8 mouse cellular contexts compared by ENCODE assay signal in genomic region chr10:80741146-80741545, GRCm38 (mm10). TPM values are rescaled to one million over a fixed set of nuclear protein-coding genes. Genes with fewer than 3 reads are reported as not detected.
A peak's percentile ranks its signal among the peaks of the same experiment; 100 is the strongest.
DNase-seq lines count a peak whose midpoint lies in the region; ATAC-seq and TF ChIP-seq lines count a peak whose summit lies in the region.

No protein-coding gene starts in this region.

- no peaks in the 10 kb centered on the region for H3K27me3 ChIP-seq in heart, embryonic 16.5 days (ENCODE audit: control insufficient read depth, insufficient read depth, low read length)
- H3K27me3 ChIP-seq in limb, embryonic 13.5 days = no peaks in the 10 kb centered on the region
- no peaks in the 10 kb centered on the region for H3K27me3 ChIP-seq in midbrain, embryonic 16.5 days (ENCODE audit: control insufficient read depth, insufficient read depth, low read depth, low read length)

- peak overlapping the region; percentile 99 for H3K9ac ChIP-seq in heart, embryonic 16.5 days (ENCODE audit: low read length)
- H3K9ac ChIP-seq in limb, embryonic 13.5 days = peak overlapping the region; percentile 97
- H3K9ac ChIP-seq in midbrain, embryonic 16.5 days (ENCODE audit: low read depth, low read length) = peak overlapping the region; percentile 85

- H3K4me2 ChIP-seq in heart, embryonic 16.5 days (ENCODE audit: low read depth, low read length) = peak overlapping the region; percentile 79
- peak overlapping the region; percentile 99 for H3K4me2 ChIP-seq in limb, embryonic 13.5 days (replicated peaks)
- H3K4me2 ChIP-seq in midbrain, embryonic 16.5 days (ENCODE audit: low read length) = peak overlapping the region; percentile 94

- no peak for DNase-seq in layer of hippocampus, adult 2 months (ENCODE audit: low spot score in 2 of 2)
- DNase-seq in layer of hippocampus, adult 8-10 months (ENCODE audit: low spot score in 2 of 2) = no peak
- DNase-seq in cerebellum, adult 9-11 months = peak; percentile 68
- no peak for DNase-seq in frontal cortex, postnatal 25 days (ENCODE audit: low spot score in 2 of 2)
- no peak for DNase-seq in layer of hippocampus, adult 18-20 months (ENCODE audit: low spot score in 2 of 2)

- no peaks in the 10 kb centered on the region for H3K9me3 ChIP-seq in heart, embryonic 16.5 days (replicated peaks; ENCODE audit: control insufficient read depth, low read length)
- H3K9me3 ChIP-seq in limb, embryonic 13.5 days = no peaks in the 10 kb centered on the region
- H3K9me3 ChIP-seq in midbrain, embryonic 16.5 days (replicated peaks; ENCODE audit: control insufficient read depth, low read length, poor library complexity, severe bottlenecking) = no peaks in the 10 kb centered on the region

- H3K27ac ChIP-seq in layer of hippocampus, adult 2 months = peak overlapping the region; percentile 97
- peak overlapping the region; percentile 88 for H3K27ac ChIP-seq in heart, embryonic 16.5 days (ENCODE audit: low read length)
- H3K27ac ChIP-seq in limb, embryonic 13.5 days = no peak overlapping the region
- no peak overlapping the region; the same call in 1 of the 2 replicates for H3K27ac ChIP-seq in midbrain, embryonic 16.5 days (ENCODE audit: low read length)

- ATAC-seq in heart, embryonic 16.5 days (replicated peaks; ENCODE audit: extremely low read depth, insufficient read depth, low FRiP score) = no peak
- ATAC-seq in limb, embryonic 13.5 days (ENCODE audit: low FRiP score, low read depth) = no peak
- ATAC-seq in midbrain, embryonic 16.5 days = no peak

- 8% methylated on average over 5 of the region's 5 CpGs for WGBS in heart, embryonic 16.5 days
- 27% methylated on average over 5 of the region's 5 CpGs for WGBS in limb, embryonic 13.5 days
- 21% methylated on average over 5 of the region's 5 CpGs for WGBS in midbrain, embryonic 16.5 days

- H3K4me3 ChIP-seq in layer of hippocampus, adult 2 months = peak overlapping the region; percentile 98
- H3K4me3 ChIP-seq in heart, embryonic 16.5 days (ENCODE audit: low read length) = peak overlapping the region; percentile 96
- peak overlapping the region; percentile 97 for H3K4me3 ChIP-seq in limb, embryonic 13.5 days
- peak overlapping the region; percentile 49 for H3K4me3 ChIP-seq in midbrain, embryonic 16.5 days (ENCODE audit: low read depth, low read length)

- no peaks in the 10 kb centered on the region for H3K36me3 ChIP-seq in heart, embryonic 16.5 days (ENCODE audit: control insufficient read depth, insufficient read depth)
- H3K36me3 ChIP-seq in limb, embryonic 13.5 days = peaks cover 26% of the 10 kb centered on the region
- no peaks in the 10 kb centered on the region for H3K36me3 ChIP-seq in midbrain, embryonic 16.5 days (ENCODE audit: control insufficient read depth, insufficient read depth, low read length)

- H3K4me1 ChIP-seq in heart, embryonic 16.5 days (ENCODE audit: control insufficient read depth, insufficient read depth, low read length) = peaks cover 35% of the 10 kb centered on the region
- peaks cover 30% of the 10 kb centered on the region for H3K4me1 ChIP-seq in limb, embryonic 13.5 days
- peaks cover 28% of the 10 kb centered on the region for H3K4me1 ChIP-seq in midbrain, embryonic 16.5 days (ENCODE audit: control insufficient read depth, insufficient read depth, low read length)

- no peak for TF ChIP-seq CTCF in layer of hippocampus, adult 2 months (conservative IDR thresholded peaks at IDR 0.05)

RNA-seq across cellular contexts. Expression of gene Ap3d1, which starts 0.9 kb away (rescaled TPM):
- 100 to 1,000 TPM; 145 to 153 TPM for total RNA-seq in layer of hippocampus, adult 2 months (2021)
- total RNA-seq in layer of hippocampus, adult 8-10 months (2022) = 100 to 1,000 TPM; 136 to 163 (median 147) TPM
- polyA plus RNA-seq in heart, embryonic 16.5 days (2015; fragmentation: Nextera tagmentation; extraction: Ambion mirVana) = 45.7 and 49.5 TPM in 2 replicates
- 74.5 and 80.0 TPM in 2 replicates for polyA plus RNA-seq in limb, embryonic 13.5 days (2015; fragmentation: Nextera tagmentation; extraction: Ambion mirVana)
- polyA plus RNA-seq in midbrain, embryonic 16.5 days (2015; fragmentation: Nextera tagmentation; extraction: Ambion mirVana) = 99.5 and 112 TPM in 2 replicates
- 100 to 1,000 TPM; 138 TPM for total RNA-seq in layer of hippocampus, adult 18-20 months (2021)

RNA-seq across cellular contexts. Expression of gene Dot1l, which starts 13.9 kb away (rescaled TPM):
- 10 to 100 TPM; 52.0 to 63.6 TPM for total RNA-seq in layer of hippocampus, adult 2 months (2021)
- 10 to 100 TPM; 43.7 to 56.4 (median 51.3) TPM for total RNA-seq in layer of hippocampus, adult 8-10 months (2022)
- 18.8 and 19.2 TPM in 2 replicates for polyA plus RNA-seq in heart, embryonic 16.5 days (2015; fragmentation: Nextera tagmentation; extraction: Ambion mirVana)
- 19.2 and 20.2 TPM in 2 replicates for polyA plus RNA-seq in limb, embryonic 13.5 days (2015; fragmentation: Nextera tagmentation; extraction: Ambion mirVana)
- 17.7 and 17.8 TPM in 2 replicates for polyA plus RNA-seq in midbrain, embryonic 16.5 days (2015; fragmentation: Nextera tagmentation; extraction: Ambion mirVana)
- total RNA-seq in layer of hippocampus, adult 18-20 months (2021) = 10 to 100 TPM; 40.6 to 49.6 TPM

RNA-seq across cellular contexts. Expression of gene Izumo4, which starts 39.2 kb away (rescaled TPM):
- total RNA-seq in layer of hippocampus, adult 2 months (2021) = 10 to 100 TPM; 65.0 to 69.0 TPM
- 10 to 100 TPM; 56.6 to 73.2 (median 69.8) TPM for total RNA-seq in layer of hippocampus, adult 8-10 months (2022)
- polyA plus RNA-seq in heart, embryonic 16.5 days (2015; fragmentation: Nextera tagmentation; extraction: Ambion mirVana) = 11.2 and 13.2 TPM in 2 replicates
- polyA plus RNA-seq in limb, embryonic 13.5 days (2015; fragmentation: Nextera tagmentation; extraction: Ambion mirVana) = 24.2 and 25.6 TPM in 2 replicates
- 44.9 and 49.5 TPM in 2 replicates for polyA plus RNA-seq in midbrain, embryonic 16.5 days (2015; fragmentation: Nextera tagmentation; extraction: Ambion mirVana)
- total RNA-seq in layer of hippocampus, adult 18-20 months (2021) = 10 to 100 TPM; 52.5 to 54.7 TPM

RNA-seq across cellular contexts. Expression of gene Mob3a, which starts 39.4 kb away (rescaled TPM):
- 10 to 100 TPM; 10.6 to 16.5 TPM for total RNA-seq in layer of hippocampus, adult 2 months (2021)
- total RNA-seq in layer of hippocampus, adult 8-10 months (2022) = 10 to 100 TPM; 13.8 to 18.0 (median 15.0) TPM
- polyA plus RNA-seq in heart, embryonic 16.5 days (2015; fragmentation: Nextera tagmentation; extraction: Ambion mirVana) = 29.0 and 33.4 TPM in 2 replicates
- polyA plus RNA-seq in limb, embryonic 13.5 days (2015; fragmentation: Nextera tagmentation; extraction: Ambion mirVana) = 55.3 and 55.7 TPM in 2 replicates
- 61.4 and 64.3 TPM in 2 replicates for polyA plus RNA-seq in midbrain, embryonic 16.5 days (2015; fragmentation: Nextera tagmentation; extraction: Ambion mirVana)
- 10 to 100 TPM; 13.2 to 13.5 TPM for total RNA-seq in layer of hippocampus, adult 18-20 months (2021)

RNA-seq across cellular contexts. Expression of gene Sf3a2, which starts 56.9 kb away (rescaled TPM):
- 10 to 100 TPM; 51.7 to 55.1 TPM for total RNA-seq in layer of hippocampus, adult 2 months (2021)
- 10 to 100 TPM; 43.3 to 60.0 (median 50.2) TPM for total RNA-seq in layer of hippocampus, adult 8-10 months (2022)
- polyA plus RNA-seq in heart, embryonic 16.5 days (2015; fragmentation: Nextera tagmentation; extraction: Ambion mirVana) = 42.3 and 47.7 TPM in 2 replicates
- 73.0 and 77.4 TPM in 2 replicates for polyA plus RNA-seq in limb, embryonic 13.5 days (2015; fragmentation: Nextera tagmentation; extraction: Ambion mirVana)
- 57.8 and 60.6 TPM in 2 replicates for polyA plus RNA-seq in midbrain, embryonic 16.5 days (2015; fragmentation: Nextera tagmentation; extraction: Ambion mirVana)
- 10 to 100 TPM; 52.3 to 57.3 TPM for total RNA-seq in layer of hippocampus, adult 18-20 months (2021)

Comparison
In these comparisons a context has a peak if more than half of its experiments do, and no peak if none do; other contexts are left out.
1. H3K27ac ChIP-seq: peak in layer of hippocampus, adult 2 months (single experiment) and heart, embryonic 16.5 days (single experiment); none in limb, embryonic 13.5 days (single experiment) and midbrain, embryonic 16.5 days (single experiment).
2. Peak in every context shown above with its lines, with median percentiles within 50 percentile points of each other: H3K4me3 ChIP-seq, H3K4me2 ChIP-seq and H3K9ac ChIP-seq.